ENCODE assay signal across 8 mouse cellular contexts in the genomic region with DNA sequence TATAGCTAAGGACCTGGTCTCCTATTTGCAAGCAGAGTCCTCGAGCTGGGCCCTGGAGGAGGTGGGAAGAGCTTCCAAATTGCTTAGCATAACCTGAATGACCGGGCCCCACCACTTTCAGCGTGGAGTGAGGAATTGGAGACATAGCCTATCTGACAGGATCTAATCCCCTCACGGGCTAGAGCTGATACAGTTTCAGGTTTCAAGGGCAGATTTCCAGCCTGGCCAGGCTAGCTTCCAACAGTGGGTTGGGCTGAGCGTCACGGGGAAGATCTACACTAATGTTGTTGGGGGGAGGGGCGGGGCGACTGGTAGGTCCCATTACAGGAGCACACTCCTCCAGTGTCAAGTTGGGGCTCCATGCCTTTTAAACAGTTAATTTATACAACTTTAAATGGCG. TPM values are rescaled to one million over a fixed set of nuclear protein-coding genes. Genes with fewer than 3 reads are reported as not detected.
DNase-seq lines count a peak whose midpoint lies in the region; ATAC-seq and TF ChIP-seq lines count a peak whose summit lies in the region.

No protein-coding gene starts in this region.

- H3K4me2 ChIP-seq in midbrain, embryonic 11.5 days = no peak overlapping the region
- H3K4me2 ChIP-seq in midbrain, embryonic 15.5 days = no peak overlapping the region
- peak overlapping the region; percentile 14; the same call in 1 of the 2 replicates for H3K4me2 ChIP-seq in liver, embryonic 14.5 days (ENCODE audit: low read depth)

- no peaks in the 10 kb centered on the region for H3K9me3 ChIP-seq in midbrain, embryonic 11.5 days (ENCODE audit: control insufficient read depth, low read length)
- no peaks in the 10 kb centered on the region for H3K9me3 ChIP-seq in midbrain, embryonic 15.5 days
- H3K9me3 ChIP-seq in liver, embryonic 14.5 days (ENCODE audit: control insufficient read depth, low read length) = no peaks in the 10 kb centered on the region

- no peaks in the 10 kb centered on the region for H3K27me3 ChIP-seq in midbrain, embryonic 11.5 days (ENCODE audit: control insufficient read depth, insufficient read depth, low read length)
- H3K27me3 ChIP-seq in midbrain, embryonic 15.5 days (replicated peaks) = no peaks in the 10 kb centered on the region
- H3K27me3 ChIP-seq in liver, embryonic 14.5 days (ENCODE audit: control insufficient read depth, insufficient read depth, low read length) = peaks cover 13% of the 10 kb centered on the region

- DNase-seq in midbrain, embryonic 11.5 days (ENCODE audit: low spot score, missing footprints) = peak; percentile 77
- DNase-seq in cerebellum, postnatal 36 days = peak; percentile 72 to 73
- DNase-seq in heart, postnatal 4 days = peak; percentile 69
- DNase-seq in liver, embryonic 14.5 days (ENCODE audit: low read depth in 3 of 3, low spot score in 3 of 3) = no peak
- no peak for DNase-seq in natural killer cell, adult 2 months (ENCODE audit: low spot score in 2 of 2)
- DNase-seq in layer of hippocampus, adult 8-10 months (ENCODE audit: low spot score in 2 of 2) = no peak
- no peak for DNase-seq in frontal cortex, postnatal 25 days (ENCODE audit: low spot score in 2 of 2)

- H3K4me3 ChIP-seq in midbrain, embryonic 11.5 days (ENCODE audit: low read depth, low read length) = no peak overlapping the region
- H3K4me3 ChIP-seq in midbrain, embryonic 15.5 days = no peak overlapping the region
- H3K4me3 ChIP-seq in liver, embryonic 14.5 days (ENCODE audit: insufficient read depth in 1 of 2, low read depth in 2 of 2, low read length in 2 of 2) = no peak overlapping the region

- no peak for ATAC-seq in midbrain, embryonic 11.5 days (ENCODE audit: low FRiP score)
- ATAC-seq in midbrain, embryonic 15.5 days (replicated peaks) = no peak
- no peak for ATAC-seq in liver, embryonic 14.5 days (ENCODE audit: insufficient read depth)

- no peak for TF ChIP-seq CTCF in liver, embryonic 14.5 days (IDR thresholded peaks at IDR 0.05; ENCODE audit: low read depth)

- no peak overlapping the region for H3K27ac ChIP-seq in midbrain, embryonic 11.5 days (ENCODE audit: low read depth, low read length)
- H3K27ac ChIP-seq in midbrain, embryonic 15.5 days = no peak overlapping the region
- H3K27ac ChIP-seq in liver, embryonic 14.5 days = no peak overlapping the region

- no peak overlapping the region for H3K9ac ChIP-seq in midbrain, embryonic 11.5 days (ENCODE audit: low read length)
- H3K9ac ChIP-seq in midbrain, embryonic 15.5 days = no peak overlapping the region
- H3K9ac ChIP-seq in liver, embryonic 14.5 days (replicated peaks) = no peak overlapping the region

- peaks cover 50% of the 10 kb centered on the region for H3K4me1 ChIP-seq in midbrain, embryonic 11.5 days (ENCODE audit: control insufficient read depth, insufficient read depth, low read length)
- peaks cover 58% of the 10 kb centered on the region for H3K4me1 ChIP-seq in midbrain, embryonic 15.5 days
- H3K4me1 ChIP-seq in liver, embryonic 14.5 days (replicated peaks; ENCODE audit: control insufficient read depth in 2 of 2, insufficient read depth in 2 of 2, low read length in 1 of 2) = peaks cover 11 to 24% of the 10 kb centered on the region in 2 experiments

- no peaks in the 10 kb centered on the region for H3K36me3 ChIP-seq in midbrain, embryonic 11.5 days (ENCODE audit: control insufficient read depth, insufficient read depth, low read length)
- no peaks in the 10 kb centered on the region for H3K36me3 ChIP-seq in midbrain, embryonic 15.5 days (replicated peaks)
- H3K36me3 ChIP-seq in liver, embryonic 14.5 days (replicated peaks; ENCODE audit: control insufficient read depth, insufficient read depth, low read depth) = no peaks in the 10 kb centered on the region

- WGBS in midbrain, embryonic 11.5 days = 23% methylated on average over 9 of the region's 9 CpGs
- 21% methylated on average over 9 of the region's 9 CpGs for WGBS in midbrain, embryonic 15.5 days
- WGBS in liver, embryonic 14.5 days (ENCODE audit: insufficient replicate concordance) = 37% methylated on average over 9 of the region's 9 CpGs

- no peak for TF ChIP-seq EP300 in liver, embryonic 14.5 days (IDR thresholded peaks at IDR 0.05; ENCODE audit: low read depth)

RNA-seq across cellular contexts. Expression of gene Pcbp4, which starts 2.4 kb away (rescaled TPM):
- 219 and 256 TPM in 2 replicates for polyA plus RNA-seq in midbrain, embryonic 11.5 days (2014; fragmentation: Nextera tagmentation; extraction: Ambion mirVana)
- 295 and 310 TPM in 2 replicates for polyA plus RNA-seq in midbrain, embryonic 15.5 days (2015; fragmentation: Nextera tagmentation; extraction: Ambion mirVana)
- total RNA-seq in heart, postnatal 4 days (2021) = 100 to 1,000 TPM in 1 of 2 experiments, 10 to 100 TPM in 1; 96.8 to 101 TPM
- 11.3 and 18.3 TPM in 2 replicates for polyA plus RNA-seq in liver, embryonic 14.5 days (2012; rRNA removed)
- 5.6 and 5.7 TPM in 2 replicates for polyA plus RNA-seq in liver, embryonic 14.5 days (2014; fragmentation: Nextera tagmentation; extraction: Ambion mirVana)
- 100 to 1,000 TPM; 186 to 215 (median 199) TPM for total RNA-seq in layer of hippocampus, adult 8-10 months (2022)

RNA-seq across cellular contexts. Expression of gene Abhd14a, which starts 3.2 kb away (rescaled TPM):
- 30.8 and 34.5 TPM in 2 replicates for polyA plus RNA-seq in midbrain, embryonic 11.5 days (2014; fragmentation: Nextera tagmentation; extraction: Ambion mirVana)
- polyA plus RNA-seq in midbrain, embryonic 15.5 days (2015; fragmentation: Nextera tagmentation; extraction: Ambion mirVana) = 71.2 and 71.3 TPM in 2 replicates
- 10 to 100 TPM; 23.7 to 26.1 TPM for total RNA-seq in heart, postnatal 4 days (2021)
- polyA plus RNA-seq in liver, embryonic 14.5 days (2012; rRNA removed) = 14.4 and 16.4 TPM in 2 replicates
- 14.3 and 16.3 TPM in 2 replicates for polyA plus RNA-seq in liver, embryonic 14.5 days (2014; fragmentation: Nextera tagmentation; extraction: Ambion mirVana)
- total RNA-seq in layer of hippocampus, adult 8-10 months (2022) = 10 to 100 TPM; 35.6 to 44.4 (median 40.2) TPM

RNA-seq across cellular contexts. Expression of gene Abhd14b, which starts 3.4 kb away (rescaled TPM):
- polyA plus RNA-seq in midbrain, embryonic 11.5 days (2014; fragmentation: Nextera tagmentation; extraction: Ambion mirVana) = 3.9 and 4.5 TPM in 2 replicates
- 8.9 and 11.0 TPM in 2 replicates for polyA plus RNA-seq in midbrain, embryonic 15.5 days (2015; fragmentation: Nextera tagmentation; extraction: Ambion mirVana)
- 1 to 10 TPM; 4.5 to 5.0 TPM for total RNA-seq in heart, postnatal 4 days (2021)
- 17.3 and 23.7 TPM in 2 replicates for polyA plus RNA-seq in liver, embryonic 14.5 days (2012; rRNA removed)
- polyA plus RNA-seq in liver, embryonic 14.5 days (2014; fragmentation: Nextera tagmentation; extraction: Ambion mirVana) = 24.9 and 25.2 TPM in 2 replicates
- total RNA-seq in layer of hippocampus, adult 8-10 months (2022) = 10 to 100 TPM; 14.7 to 17.7 (median 17.0) TPM

RNA-seq across cellular contexts. Expression of gene Acy1, which starts 12.5 kb away (rescaled TPM):
- polyA plus RNA-seq in midbrain, embryonic 11.5 days (2014; fragmentation: Nextera tagmentation; extraction: Ambion mirVana) = 29.9 and 30.4 TPM in 2 replicates
- polyA plus RNA-seq in midbrain, embryonic 15.5 days (2015; fragmentation: Nextera tagmentation; extraction: Ambion mirVana) = 20.7 TPM in 2 replicates
- 10 to 100 TPM; 20.5 to 20.6 TPM for total RNA-seq in heart, postnatal 4 days (2021)
- 13.6 and 19.5 TPM in 2 replicates for polyA plus RNA-seq in liver, embryonic 14.5 days (2012; rRNA removed)
- 26.7 and 26.8 TPM in 2 replicates for polyA plus RNA-seq in liver, embryonic 14.5 days (2014; fragmentation: Nextera tagmentation; extraction: Ambion mirVana)
- 10 to 100 TPM; 14.0 to 21.3 (median 15.0) TPM for total RNA-seq in layer of hippocampus, adult 8-10 months (2022)

RNA-seq across cellular contexts. Expression of gene Gpr62, which starts 15.1 kb away (rescaled TPM):
- 0.12 and 0.23 TPM in 2 replicates for polyA plus RNA-seq in midbrain, embryonic 11.5 days (2014; fragmentation: Nextera tagmentation; extraction: Ambion mirVana)
- polyA plus RNA-seq in midbrain, embryonic 15.5 days (2015; fragmentation: Nextera tagmentation; extraction: Ambion mirVana) = 1.2 and 1.4 TPM in 2 replicates
- total RNA-seq in heart, postnatal 4 days (2021) = under 1 TPM in 1 of 2 experiments, not detected in 1; 0.14 TPM
- not detected in 2 replicates for polyA plus RNA-seq in liver, embryonic 14.5 days (2012; rRNA removed)
- polyA plus RNA-seq in liver, embryonic 14.5 days (2014; fragmentation: Nextera tagmentation; extraction: Ambion mirVana) = not detected in 2 replicates
- total RNA-seq in layer of hippocampus, adult 8-10 months (2022) = 10 to 100 TPM in 3 of 4 experiments, 1 to 10 TPM in 1; 9.4 to 12.4 (median 10.6) TPM

Comparison
In these comparisons a context has a peak if more than half of its experiments do, and no peak if none do; other contexts are left out.
1. DNase-seq: peak in midbrain, embryonic 11.5 days (single experiment), cerebellum, postnatal 36 days (2 of 2) and heart, postnatal 4 days (single experiment); none in liver, embryonic 14.5 days (0 of 3), natural killer cell, adult 2 months (0 of 2), layer of hippocampus, adult 8-10 months (0 of 2) and frontal cortex, postnatal 25 days (0 of 2).
2. RNA of gene Pcbp4, which starts 2.4 kb away (polyA plus RNA-seq): 295 to 310 TPM in midbrain, embryonic 15.5 days and 219 to 256 TPM in midbrain, embryonic 11.5 days; 5.6 to 18.3 TPM in liver, embryonic 14.5 days; every median in the first group is over 10 times any median in the second.